Mouse (Mus musculus): ENCODE results near the gene Slc13a4.

Gene Slc13a4

DNA sequence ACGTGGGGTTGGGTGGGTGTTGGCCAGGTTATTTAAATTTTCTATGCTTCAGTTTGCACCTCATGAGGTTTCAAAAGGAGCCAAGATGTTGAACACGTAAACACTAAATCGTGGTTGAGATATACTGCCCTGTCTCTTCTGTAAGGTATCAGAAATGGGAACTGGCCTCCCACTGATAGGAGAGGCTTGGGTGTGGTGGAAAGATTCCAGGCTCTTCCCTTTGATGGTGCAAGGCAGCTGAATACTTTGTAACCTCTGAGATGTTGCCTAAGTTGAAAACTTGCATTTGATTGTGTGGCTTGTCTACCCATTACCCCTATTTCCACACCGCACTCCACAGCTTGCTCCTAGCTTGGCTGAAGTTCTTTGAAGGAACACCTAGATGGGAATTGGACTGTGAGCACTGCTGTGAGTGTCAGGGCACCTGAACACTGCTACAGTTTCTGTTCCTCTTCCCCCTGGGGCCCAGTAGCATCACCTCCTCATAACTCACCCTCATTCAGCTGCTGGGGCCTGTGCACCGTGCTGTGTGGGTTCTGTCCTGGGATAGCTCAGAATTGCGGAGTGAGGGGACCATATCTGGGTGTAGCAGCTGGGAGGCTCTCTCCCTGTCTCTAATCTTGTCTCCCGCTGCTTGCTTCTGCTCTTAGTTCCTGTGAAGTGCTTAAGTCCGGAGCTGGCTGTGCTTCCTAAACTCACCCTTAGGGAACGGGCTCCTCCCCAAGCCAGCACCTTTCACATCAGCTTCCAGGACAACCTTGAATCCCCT, 53.6 kb downstream of the Slc13a4 start:
- no peak for DNase-seq

DNA sequence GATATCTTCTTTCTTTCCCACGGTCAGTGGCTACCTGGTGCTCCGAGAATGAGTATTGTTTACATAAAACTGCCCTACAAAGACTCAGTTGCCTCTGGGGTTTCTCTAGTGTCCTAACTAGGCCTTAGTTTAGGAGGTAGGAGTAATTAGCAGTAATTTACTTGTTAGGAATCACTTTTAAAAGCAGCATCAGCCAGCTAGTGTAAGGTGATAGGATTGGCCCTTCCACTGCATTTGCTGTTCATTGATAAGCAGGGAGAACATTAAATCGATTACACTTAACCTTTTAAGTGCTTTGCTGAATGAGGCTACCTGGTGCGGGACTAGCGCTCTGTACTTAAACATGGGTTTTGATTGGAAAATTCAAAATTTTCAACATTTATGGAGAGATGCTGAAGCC, 54.5 kb downstream of the Slc13a4 start:
- no peak for DNase-seq

DNA sequence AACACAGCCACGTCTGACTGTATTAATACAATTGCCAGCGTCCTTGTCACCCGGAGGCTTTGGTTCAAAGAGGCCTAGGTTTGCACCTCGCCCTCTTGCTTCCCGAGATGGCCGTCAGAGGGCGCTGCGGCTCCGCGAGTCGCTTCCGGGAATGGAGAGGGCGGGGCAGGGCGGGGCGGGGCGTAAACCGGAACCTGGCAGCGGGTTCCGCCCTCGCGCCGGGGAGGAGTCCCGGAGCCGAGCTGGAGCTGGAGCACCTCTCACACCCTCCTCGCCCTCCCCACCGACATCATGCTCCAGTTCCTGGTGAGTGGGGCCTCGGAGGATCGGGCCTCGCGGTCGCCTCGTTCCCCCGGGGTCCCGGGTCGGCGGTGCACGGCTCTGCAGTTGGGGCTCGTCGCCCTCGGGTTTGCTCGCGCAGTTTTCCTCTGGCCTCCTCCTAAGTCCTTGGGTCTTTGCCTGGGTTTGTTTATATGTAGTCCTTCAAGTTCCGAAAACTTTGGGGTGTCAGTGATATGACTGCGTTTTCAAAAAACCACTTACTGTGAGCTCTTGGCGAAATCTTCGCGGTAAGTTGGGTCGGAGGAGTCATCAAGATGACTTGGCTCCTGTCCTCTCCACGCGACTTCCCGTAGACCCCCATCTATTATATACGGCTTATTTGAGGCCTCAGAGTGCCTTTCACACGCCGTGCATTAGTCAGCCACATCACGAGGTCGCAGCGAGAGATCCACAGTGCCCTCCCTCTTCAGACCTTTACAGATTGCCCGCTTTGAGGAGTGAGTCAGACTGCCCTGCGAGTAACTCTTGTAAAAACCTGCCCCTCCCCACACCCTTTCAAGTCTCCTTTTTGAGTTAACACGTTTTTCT, 55.2 kb downstream of the Slc13a4 start:
- DNase-seq: peak; percentile 92

DNA sequence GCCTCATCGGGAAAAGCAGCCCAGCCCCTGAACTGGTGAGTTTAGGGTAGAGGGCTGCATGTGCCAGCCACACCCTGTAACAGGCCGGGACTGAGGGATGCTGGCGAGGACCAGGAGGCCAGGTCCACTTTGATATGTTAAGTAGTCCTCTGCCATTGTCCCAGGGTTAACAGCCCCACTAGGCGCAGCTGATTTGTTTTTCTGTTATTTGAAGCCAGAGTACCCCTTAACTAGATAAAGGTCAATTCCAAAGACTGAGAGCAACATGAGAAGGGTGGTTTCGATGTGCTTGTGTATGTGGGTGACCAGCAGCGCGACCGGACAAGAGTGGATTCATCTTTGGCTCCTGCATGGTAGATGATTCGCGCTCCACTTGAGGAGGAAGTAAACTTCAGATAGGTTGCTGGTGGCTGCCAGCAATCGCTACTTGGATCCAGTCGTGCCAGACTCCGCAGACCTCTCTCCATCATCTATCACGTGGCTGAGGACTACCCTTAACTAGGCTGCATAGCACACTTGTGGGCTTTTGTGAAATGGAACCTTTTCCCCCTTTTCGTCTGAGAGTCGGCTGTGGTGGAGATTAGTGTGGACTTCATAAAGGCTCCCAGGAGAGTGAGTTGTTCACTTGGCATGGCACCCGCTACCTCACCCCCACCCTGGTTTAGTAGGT, 56.0 kb downstream of the Slc13a4 start:
- no peak for DNase-seq

DNA sequence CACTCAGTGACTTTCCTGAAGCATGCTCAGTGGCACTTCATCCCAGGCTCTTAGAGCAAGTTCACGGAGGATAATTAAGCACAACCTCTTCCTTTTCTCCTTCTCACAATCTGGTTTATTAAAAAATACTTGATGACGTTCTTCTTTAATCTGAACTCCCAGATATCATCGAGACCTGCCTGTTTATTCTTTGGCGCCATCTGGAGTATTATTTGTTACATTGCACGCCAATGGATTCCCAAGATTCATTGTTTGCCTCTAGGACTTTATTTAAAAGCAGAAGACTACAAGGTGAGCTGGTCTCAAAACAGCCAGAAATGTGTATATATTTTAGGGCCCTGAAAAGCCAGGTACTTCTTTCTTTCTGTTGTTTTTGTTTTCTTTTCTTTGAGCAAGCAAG, 62.8 kb downstream of the Slc13a4 start:
- DNase-seq: peak; percentile 25

DNA sequence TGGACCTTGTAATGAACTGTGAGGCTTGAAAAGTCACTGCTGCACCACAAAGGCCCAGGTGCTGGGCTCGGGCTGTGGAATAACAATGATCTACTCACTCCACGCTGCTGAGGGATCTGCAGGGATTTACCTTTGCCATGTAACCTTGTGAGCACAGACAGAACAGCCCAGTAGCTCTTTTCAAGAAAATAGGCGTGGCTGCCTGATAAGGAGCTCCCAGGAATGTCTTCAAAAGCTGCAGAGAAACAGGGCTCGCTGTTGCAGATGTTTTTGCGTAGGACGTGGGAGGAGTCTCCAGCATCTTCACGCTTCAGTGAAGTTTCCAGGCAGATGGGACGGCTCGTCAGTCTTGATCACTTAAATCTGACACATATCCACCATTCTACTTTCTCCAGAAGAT, 63.9 kb downstream of the Slc13a4 start:
- no peak for DNase-seq

DNA sequence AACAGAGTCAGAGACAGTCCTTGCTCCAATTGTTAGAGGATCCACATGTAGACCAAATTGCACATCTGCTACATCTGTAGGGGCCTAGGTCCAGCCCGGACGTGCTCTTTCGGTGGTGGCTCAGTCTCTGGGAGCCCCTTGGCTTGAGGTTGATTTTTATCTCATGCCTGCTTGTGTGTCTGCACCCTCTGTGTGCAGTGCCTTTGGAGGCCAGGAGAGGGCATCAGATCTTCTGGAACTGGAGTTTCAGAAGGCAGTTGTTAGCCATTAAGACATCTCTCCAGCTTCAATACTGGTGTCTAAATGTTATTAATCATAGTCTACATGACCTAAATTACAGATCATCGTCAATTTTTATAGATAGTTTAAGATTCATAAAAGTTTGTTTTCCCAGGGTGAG, 64.7 kb downstream of the Slc13a4 start:
- DNase-seq: no peak

DNA sequence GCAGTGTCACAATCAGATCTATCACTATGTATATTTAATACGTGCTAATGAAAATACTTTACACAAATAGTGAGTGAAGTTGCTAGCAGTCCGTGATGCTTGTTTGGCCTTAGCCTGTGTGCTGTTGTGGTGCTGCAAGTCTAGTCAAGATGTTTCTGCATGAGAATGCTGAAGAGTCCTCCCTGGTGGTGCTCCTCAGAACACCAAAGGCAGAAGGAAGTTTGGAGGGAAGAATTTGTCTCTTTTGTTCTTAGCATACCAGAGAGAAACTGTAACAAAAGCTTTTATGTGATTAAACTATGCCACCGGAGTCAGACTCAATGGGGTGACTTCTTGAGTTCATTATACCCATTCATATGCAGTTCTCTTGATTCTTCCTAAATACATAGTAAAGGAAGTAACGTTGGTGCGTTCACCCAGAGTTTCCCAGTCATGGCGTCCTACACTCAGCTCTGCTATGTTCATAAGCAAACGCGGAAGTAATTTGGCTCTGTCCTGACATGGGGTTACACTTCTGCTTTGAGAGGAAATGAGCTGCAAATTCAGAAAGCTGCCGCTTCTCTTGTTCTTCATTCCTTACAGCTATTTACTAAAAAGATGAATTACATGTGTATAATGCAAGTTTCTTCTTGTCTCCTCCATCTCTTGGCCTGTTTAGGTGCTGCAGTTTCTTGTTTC, 71.7 kb downstream of the Slc13a4 start:
- no peak for DNase-seq

DNA sequence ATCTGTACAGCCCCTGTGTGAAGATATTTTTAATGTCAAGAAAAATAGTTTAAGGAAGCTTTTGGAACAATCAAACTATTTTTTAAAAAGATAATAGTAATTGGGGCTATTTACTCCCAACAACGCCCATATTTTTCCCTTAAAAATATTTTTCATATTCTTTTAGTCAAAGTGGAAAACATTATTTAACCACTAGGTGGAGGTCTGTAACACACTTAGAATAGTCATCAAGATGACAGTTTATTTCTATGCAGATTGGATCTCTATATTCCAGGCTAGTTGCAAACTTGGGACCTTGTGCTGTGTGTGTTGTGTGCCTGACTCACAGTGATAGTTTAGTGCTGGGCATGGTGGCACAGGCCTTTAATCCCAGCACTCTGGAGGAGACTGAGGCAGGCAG, 78.5 kb downstream of the Slc13a4 start:
- no peak for DNase-seq

DNA sequence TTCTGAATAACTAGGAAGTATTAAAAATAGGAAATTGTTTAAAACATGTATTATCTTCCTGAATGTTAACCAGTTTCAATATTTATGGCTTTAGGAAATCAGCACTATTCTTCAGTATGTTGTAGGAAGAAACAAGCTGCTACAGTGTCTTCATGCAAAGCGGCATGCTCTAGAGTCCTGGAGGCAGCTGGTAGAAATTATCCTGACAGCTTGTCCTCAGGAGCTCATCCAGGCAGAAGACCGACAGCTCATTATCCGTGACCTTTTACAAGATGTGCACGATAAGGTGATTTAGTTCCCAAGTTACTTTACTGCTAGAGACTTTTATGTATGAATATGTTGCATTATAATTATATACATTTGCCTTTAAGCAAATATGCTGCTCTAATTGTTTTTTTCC, 82.2 kb downstream of the Slc13a4 start:
- no peak for DNase-seq

Data from embryo, embryonic 11 days (tissue).